Mouse (Mus musculus): ENCODE results near the gene Pgrmc2. TPM values are rescaled to one million over a fixed set of nuclear protein-coding genes. Genes with fewer than 3 reads are reported as not detected.

Pgrmc2 gene
- polyA plus RNA-seq, 1 experiment from 2014 or later, result 99.6 TPM

DNA sequence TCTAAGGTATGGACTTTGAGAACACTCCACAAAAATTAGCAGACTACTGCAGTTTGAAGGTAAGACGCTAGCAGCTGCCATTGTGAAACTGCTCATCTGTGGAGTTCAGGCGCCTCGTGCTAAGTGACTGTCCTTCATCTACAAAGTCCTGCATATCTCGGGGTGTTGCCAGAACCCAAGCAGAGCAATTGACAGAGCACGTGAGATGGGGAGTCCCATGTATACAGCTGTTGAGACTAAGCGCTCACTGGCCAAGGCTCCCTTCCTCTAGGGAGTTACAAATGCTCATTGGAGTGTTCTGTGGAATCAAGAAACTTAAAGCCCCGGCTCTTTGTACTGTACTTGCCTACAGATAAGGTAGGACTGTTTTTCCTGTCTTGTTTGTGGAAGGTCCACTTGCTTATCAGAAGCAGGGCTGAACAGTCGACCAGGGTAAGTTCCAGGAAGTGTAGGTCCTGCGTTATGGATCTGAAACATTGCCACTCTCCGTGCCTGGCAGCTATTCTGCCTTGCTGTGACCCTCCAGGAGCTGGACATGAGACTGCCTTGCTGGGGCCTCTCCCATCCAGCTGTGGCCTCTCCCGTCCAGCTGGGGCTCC, 39.0 kb downstream of the Pgrmc2 start:
- CTCF ChIA-PET, result interaction anchor here (1.2 to 5.6 kb wide), 3 partner anchors 12 to 628 kb away, joined by 3 to 25 read pairs (median 4); no protein-coding TSS in a partner anchor
- TF ChIP-seq CTCF (IDR thresholded peaks at IDR 0.05), result no peak
- POLR2A ChIA-PET, result no interaction called here
- no peak for DNase-seq (ENCODE audit: low read depth, low spot score)
- ATAC-seq, result no peak
- H3K27me3 ChIP-seq, result no peaks in the 10 kb centered on the region
- in situ Hi-C loops (cut with MboI; ENCODE audit: low pct_unique_long_range_greater_than_20kb), result loop anchor here (10.0 kb wide), 1 partner anchor 631 kb away; no protein-coding TSS in a partner anchor

DNA sequence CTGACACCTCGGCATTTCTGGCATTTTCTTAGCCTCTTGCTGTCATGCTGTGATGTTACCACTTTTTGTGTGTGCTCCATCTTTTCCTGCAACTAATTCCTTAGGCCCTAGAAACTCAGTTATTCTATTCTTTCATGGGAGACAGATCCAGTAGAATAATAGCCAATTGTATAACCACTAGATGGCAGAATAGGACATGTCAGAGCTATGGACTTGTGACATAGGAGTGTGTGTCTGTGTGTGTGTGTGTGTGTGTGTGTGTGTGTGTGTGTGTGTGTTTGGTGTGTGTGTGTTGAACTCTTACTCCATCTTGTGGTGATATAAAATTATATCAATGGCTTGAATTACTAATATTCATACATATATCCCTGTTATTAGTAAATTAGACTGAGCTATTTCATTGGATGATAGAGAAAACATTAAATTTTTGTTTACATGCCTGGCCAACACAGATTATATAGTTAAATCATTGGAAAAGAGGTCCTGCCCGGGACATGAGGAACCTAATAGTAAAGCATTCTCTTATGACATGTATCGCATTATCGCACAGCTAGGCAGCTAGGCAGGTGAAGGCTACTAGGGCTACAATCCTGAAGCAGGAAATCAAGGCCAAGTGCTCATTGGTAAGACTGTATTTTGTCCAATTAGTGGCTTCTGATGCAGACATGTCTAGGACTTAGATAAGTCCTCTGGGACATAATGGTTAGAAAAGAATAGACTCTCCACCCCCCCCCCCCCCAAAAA, 40.5 kb downstream of the Pgrmc2 start:
- CTCF ChIA-PET, result interaction anchor here (0.7 to 5.6 kb wide), 26 partner anchors 8 to 632 kb away, joined by 3 to 25 read pairs (median 4); partner anchors contain the start of gene Pgrmc2
- ATAC-seq (peak; percentile 49), DNase-seq (ENCODE audit: low read depth, low spot score) (no peak)
- in situ Hi-C loops (cut with MboI; ENCODE audit: low pct_unique_long_range_greater_than_20kb), result loop anchor here (10.0 kb wide), 1 partner anchor 632 kb away; no protein-coding TSS in a partner anchor
- no peaks in the 10 kb centered on the region for H3K27me3 ChIP-seq
- peak; percentile 64 for TF ChIP-seq CTCF (IDR thresholded peaks at IDR 0.05)
- POLR2A ChIA-PET, result interaction anchor here (0.6 to 0.8 kb wide), 5 partner anchors 166 to 1224 kb away, joined by 3 to 6 read pairs (median 5); no protein-coding TSS in a partner anchor

DNA sequence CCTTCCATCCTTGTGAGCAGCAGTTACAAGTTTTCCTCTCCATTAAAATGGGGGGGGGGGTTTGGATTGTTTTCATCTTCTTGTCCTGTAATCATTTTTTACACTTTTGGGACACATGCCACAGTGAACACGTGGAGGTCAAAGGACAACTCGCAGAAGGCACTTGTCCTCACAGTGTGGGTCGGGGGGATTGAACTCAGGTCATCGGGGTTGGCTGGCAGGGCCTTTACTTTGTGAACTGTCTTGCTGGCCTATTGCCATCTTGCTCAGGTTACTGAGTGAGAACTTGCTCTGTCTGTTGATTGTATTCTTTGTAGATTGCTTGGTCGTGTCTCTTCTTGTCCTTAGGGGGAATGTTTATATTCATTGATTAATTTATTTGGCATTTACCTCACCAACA, 41.6 kb downstream of the Pgrmc2 start:
- in situ Hi-C loops (cut with MboI; ENCODE audit: low pct_unique_long_range_greater_than_20kb), result loop anchor here (10.0 kb wide), 1 partner anchor 634 kb away; no protein-coding TSS in a partner anchor
- H3K27me3 ChIP-seq, result no peaks in the 10 kb centered on the region
- no peak for TF ChIP-seq CTCF (IDR thresholded peaks at IDR 0.05)
- ChIA-PET CTCF (interaction anchor here (1.1 kb wide), 2 partner anchors 18 to 186 kb away, joined by 3 to 5 read pairs; no protein-coding TSS in a partner anchor), POLR2A (no interaction called here)
- no peak for ATAC-seq
- no peak for DNase-seq (ENCODE audit: low read depth, low spot score)

DNA sequence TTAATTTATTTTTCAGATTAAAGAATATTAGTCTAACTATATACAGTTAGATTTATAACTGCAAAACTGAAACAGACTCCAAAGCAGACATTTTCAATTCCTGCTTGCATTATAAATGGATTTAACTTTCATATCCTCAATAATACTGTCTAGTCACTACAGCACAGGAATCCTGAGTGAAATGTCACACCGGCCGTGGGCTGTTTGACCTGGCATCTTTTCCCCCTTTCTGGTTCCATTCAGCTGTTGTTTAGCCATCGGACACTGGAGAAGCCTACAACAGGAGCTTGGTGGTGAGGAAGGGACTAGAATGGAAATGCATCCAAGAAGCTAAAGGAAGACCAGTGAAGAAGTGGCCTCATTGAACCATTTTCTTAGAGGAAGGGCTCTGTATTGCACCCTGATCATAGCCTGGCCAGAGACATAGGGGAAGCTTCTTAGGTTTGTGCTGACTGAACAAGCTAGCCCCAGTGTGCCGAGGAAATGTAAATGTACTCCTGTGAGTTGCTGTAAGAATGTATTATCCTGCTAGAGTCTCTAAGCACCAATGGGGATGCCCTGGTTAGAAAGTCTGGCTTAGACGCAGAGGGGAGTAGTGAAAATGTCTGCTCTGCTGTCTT, 44.4 kb downstream of the Pgrmc2 start:
- ATAC-seq (no peak), DNase-seq (ENCODE audit: low read depth, low spot score) (no peak)
- no peaks in the 10 kb centered on the region for H3K27me3 ChIP-seq
- no peak for TF ChIP-seq CTCF (IDR thresholded peaks at IDR 0.05)
- in situ Hi-C loops (cut with MboI; ENCODE audit: low pct_unique_long_range_greater_than_20kb), result no loop called here
- CTCF ChIA-PET, result no interaction called here
- POLR2A ChIA-PET, result interaction anchor here (0.6 kb wide), 1 partner anchor 20 kb away, joined by 4 read pairs; no protein-coding TSS in a partner anchor

DNA sequence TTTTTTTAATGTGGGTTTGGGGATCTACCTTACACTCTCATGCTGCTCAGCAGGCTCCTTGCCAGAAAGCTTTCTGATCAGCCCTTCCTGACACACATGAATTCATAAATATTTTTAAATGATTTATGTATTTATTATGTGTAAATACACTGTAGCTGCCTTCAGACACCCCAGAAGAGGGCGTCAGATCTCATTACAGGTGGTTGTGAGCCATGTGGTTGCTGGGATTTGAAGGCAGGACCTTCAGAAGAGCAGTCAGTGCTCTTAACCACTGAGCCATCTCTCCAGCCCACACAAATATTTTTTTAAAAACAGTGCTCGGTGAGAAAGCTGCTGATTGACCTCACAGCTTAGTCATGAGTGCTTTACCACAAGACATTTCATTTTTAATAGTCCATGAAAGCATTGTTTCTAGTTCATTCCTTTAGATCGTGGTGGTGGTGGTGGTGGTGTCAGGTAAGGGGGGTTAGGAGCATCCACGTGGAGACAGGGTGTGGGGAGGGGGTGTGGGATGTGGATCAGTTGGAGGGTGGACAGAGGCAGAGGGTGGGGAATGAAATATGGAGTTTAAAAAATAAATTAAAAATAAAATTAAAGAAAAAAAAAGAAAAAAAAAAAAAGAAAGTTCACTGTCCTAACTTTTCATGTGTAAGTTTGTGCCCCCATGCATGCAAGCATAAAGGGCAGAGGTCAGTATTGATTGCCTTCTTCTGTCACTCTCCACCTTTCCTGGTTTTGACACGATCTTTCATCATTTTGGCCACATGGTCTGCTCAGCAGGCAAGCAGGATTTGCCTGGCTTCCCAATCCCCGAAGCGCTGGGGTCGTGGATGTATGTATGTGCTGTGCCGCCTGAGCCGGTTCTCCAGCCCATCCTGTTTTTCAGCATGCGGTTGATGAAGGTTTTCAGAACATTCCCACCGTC, 51.3 kb downstream of the Pgrmc2 start:
- ChIA-PET CTCF (interaction anchor here (0.9 to 3.1 kb wide), 3 partner anchors 9 to 16 kb away, joined by 3 to 16 read pairs (median 3); no protein-coding TSS in a partner anchor), POLR2A (no interaction called here)
- DNase-seq (ENCODE audit: low read depth, low spot score), result peak; percentile 54
- H3K27me3 ChIP-seq, result no peaks in the 10 kb centered on the region
- in situ Hi-C loops (cut with MboI; ENCODE audit: low pct_unique_long_range_greater_than_20kb), result no loop called here
- peak; percentile 60 for TF ChIP-seq CTCF (IDR thresholded peaks at IDR 0.05)
- ATAC-seq, result peak; percentile 84

DNA sequence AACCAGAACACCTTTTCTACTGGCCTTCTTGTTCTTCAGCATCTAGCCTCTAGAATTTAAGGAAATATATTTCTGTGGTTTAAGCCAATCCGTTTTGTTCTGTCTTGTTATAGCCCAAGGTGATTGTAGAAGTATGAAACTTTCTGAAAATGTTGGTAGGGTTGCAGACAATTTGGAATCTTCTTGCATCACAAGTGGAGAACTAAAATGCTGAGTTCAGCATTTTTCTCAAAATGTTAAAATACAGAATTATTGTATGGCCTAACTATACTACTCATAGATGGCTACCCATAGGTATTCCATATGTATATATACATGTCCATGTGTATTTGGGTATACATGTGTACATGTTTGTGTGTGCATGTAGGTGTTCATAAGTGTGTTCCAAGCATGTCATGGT, 52.1 kb downstream of the Pgrmc2 start:
- TF ChIP-seq CTCF (IDR thresholded peaks at IDR 0.05), result no peak
- in situ Hi-C loops (cut with MboI; ENCODE audit: low pct_unique_long_range_greater_than_20kb), result no loop called here
- ATAC-seq, result no peak
- H3K27me3 ChIP-seq, result no peaks in the 10 kb centered on the region
- DNase-seq (ENCODE audit: low read depth, low spot score), result no peak
- POLR2A ChIA-PET, result no interaction called here
- CTCF ChIA-PET, result interaction anchor here (0.9 kb wide), 1 partner anchor 8 kb away, joined by 3 read pairs; no protein-coding TSS in a partner anchor

DNA sequence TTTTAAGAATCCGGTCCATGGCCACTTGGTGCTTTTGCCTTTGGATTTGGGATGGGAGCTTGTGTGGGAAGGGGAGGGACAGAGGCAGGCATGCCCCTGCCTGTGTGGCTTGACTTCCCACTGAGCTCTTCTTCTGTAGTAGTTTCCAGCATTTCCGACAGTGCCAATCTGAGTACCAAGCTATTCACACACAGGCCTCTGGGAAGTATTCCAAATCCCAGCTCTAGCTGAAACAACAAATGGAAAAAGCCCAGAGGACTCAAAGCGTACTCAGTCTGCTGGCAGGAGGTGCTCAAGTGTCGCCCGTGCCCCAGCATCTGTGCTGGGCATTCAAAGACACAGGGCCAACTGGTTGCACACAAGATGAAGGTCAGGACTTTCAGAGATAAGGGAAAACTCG, 60.9 kb downstream of the Pgrmc2 start:
- no peak for TF ChIP-seq CTCF (IDR thresholded peaks at IDR 0.05)
- POLR2A ChIA-PET, result interaction anchor here (0.6 kb wide), 1 partner anchor 416 kb away, joined by 3 read pairs; no protein-coding TSS in a partner anchor
- DNase-seq (ENCODE audit: low read depth, low spot score) (no peak), ATAC-seq (no peak)
- in situ Hi-C loops (cut with MboI; ENCODE audit: low pct_unique_long_range_greater_than_20kb), result no loop called here
- CTCF ChIA-PET, result interaction anchor here (1.0 to 1.4 kb wide), 3 partner anchors 9 to 44 kb away, joined by 3 read pairs; no protein-coding TSS in a partner anchor
- H3K27me3 ChIP-seq, result no peaks in the 10 kb centered on the region

DNA sequence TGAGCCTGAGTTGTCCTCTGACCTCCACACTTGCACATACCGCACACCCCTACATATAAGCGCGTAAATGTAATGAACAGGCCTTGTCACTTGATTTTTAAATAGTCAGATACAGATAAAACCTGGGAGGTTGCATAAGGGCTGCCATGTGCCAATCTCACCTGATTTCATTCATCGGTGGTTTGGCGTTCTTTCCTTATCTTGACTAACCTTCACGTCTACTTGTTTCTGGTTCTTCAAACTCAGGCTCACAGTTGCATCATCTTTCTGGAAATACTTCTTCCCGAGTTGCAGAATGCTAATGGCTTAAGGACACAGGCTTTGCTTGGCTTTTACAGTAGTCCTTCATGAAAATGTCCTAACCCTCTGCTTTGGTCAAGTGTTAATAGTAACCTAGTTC, 62.2 kb downstream of the Pgrmc2 start:
- in situ Hi-C loops (cut with MboI; ENCODE audit: low pct_unique_long_range_greater_than_20kb), result no loop called here
- ATAC-seq, result no peak
- ChIA-PET CTCF (no interaction called here), POLR2A (no interaction called here)
- DNase-seq (ENCODE audit: low read depth, low spot score), result no peak
- no peaks in the 10 kb centered on the region for H3K27me3 ChIP-seq
- no peak for TF ChIP-seq CTCF (IDR thresholded peaks at IDR 0.05)

DNA sequence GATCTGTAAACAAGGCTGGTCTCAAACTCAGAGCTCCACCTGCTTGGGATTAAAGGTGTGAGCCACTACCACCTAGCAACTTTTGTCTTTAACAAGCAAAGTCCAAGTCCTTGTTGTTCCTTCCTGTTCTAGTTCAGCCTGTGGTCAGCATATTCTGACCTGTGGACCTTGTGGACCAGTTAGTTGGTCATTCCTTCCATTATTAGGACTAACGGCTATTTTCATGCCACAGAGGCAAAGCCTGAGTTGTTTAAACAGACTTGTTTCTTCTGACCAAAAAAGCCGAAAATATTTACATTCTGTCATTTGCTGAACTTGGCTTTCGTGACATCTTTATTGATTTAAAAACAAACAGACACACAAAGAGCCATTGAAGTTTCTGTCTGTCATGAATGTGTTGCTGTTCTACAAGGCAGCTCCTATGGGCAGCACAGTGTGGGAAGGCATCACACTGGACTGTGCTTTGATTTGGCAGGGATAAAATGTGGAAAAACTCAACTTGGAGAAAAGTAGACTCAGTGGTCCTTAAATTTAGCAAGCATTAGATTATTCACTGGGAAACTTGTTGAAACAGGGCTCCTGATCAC, 64.7 kb downstream of the Pgrmc2 start:
- H3K27me3 ChIP-seq, result no peaks in the 10 kb centered on the region
- no peak for ATAC-seq
- ChIA-PET POLR2A (interaction anchor here (0.7 kb wide), 1 partner anchor 20 kb away, joined by 4 read pairs; no protein-coding TSS in a partner anchor), CTCF (interaction anchor here (0.6 kb wide), 1 partner anchor 24 kb away, joined by 3 read pairs; no protein-coding TSS in a partner anchor)
- no peak for TF ChIP-seq CTCF (IDR thresholded peaks at IDR 0.05)
- in situ Hi-C loops (cut with MboI; ENCODE audit: low pct_unique_long_range_greater_than_20kb), result no loop called here
- DNase-seq (ENCODE audit: low read depth, low spot score), result no peak

Other genes starting within 250 kb of the Pgrmc2 start
- 9.1 TPM for gene Mfsd8, start 236.2 kb downstream of the Pgrmc2 start, polyA plus RNA-seq (2021)
- gene Abhd18, start 236.1 kb downstream of the Pgrmc2 start, polyA plus RNA-seq (2021), result 20.0 TPM
- 0.06 TPM for gene 1700034I23Rik, start 180.5 kb downstream of the Pgrmc2 start, polyA plus RNA-seq (2021)
- gene Larp1b, start 133.2 kb downstream of the Pgrmc2 start, polyA plus RNA-seq (2021), result 64.6 TPM

Measured in Patski (cell line).